Mouse (Mus musculus) heart, postnatal 0 days (tissue): ENCODE data around the gene Nomo1. TPM values are rescaled to one million over a fixed set of nuclear protein-coding genes. Genes with fewer than 3 reads are reported as not detected.

Source experiments
- ATAC-seq: fragments of 200-750 bp; cut with Nextera tagmentation; 2 replicates; pipeline ENCODE4 v1.8.0; 2017; ENCODE audit warnings: low read depth, moderate number of reproducible peaks, moderate library complexity; ENCODE audit not compliant: insufficient read depth
- DNase-seq: peaks from one replicate; pipeline ENCODE4 v3.0.0-alpha.2; 2016; ENCODE audit warnings: low spot score
- H3K27ac ChIP-seq: fragments of 300-500 bp; sonication (generic); 2 replicates; pipeline ENCODE4 v1.5.1; 2014; ENCODE audit warnings: low read depth, mild to moderate bottlenecking
- H3K27me3 ChIP-seq: fragments of 300-500 bp; sonication (generic); 2 replicates; pipeline ENCODE4 v1.6.1; 2014; ENCODE audit warnings: low read length, mixed read lengths; ENCODE audit not compliant: control insufficient read depth, insufficient read depth
- H3K36me3 ChIP-seq: fragments of 300-500 bp; sonication (generic); replicated peaks from 2 replicates; pipeline ENCODE4 v1.6.1; 2014; ENCODE audit warnings: low read length, mixed read lengths; ENCODE audit not compliant: control insufficient read depth, insufficient read depth
- H3K4me1 ChIP-seq: fragments of 300-500 bp; sonication (generic); 2 replicates; pipeline ENCODE4 v1.6.1; 2014; ENCODE audit warnings: antibody characterized with exemption; ENCODE audit not compliant: control insufficient read depth, insufficient read depth
- H3K4me2 ChIP-seq: fragments of 300-500 bp; sonication (generic); 2 replicates; pipeline ENCODE4 v1.6.1; 2014; ENCODE audit warnings: low read depth, mild to moderate bottlenecking, low read length, moderate library complexity
- H3K4me3 ChIP-seq: fragments of 300-500 bp; sonication (generic); 2 replicates; pipeline ENCODE4 v1.5.1; 2014; ENCODE audit warnings: low read depth, low read length
- H3K9ac ChIP-seq: fragments of 300-500 bp; sonication (generic); replicated peaks from 2 replicates; pipeline ENCODE4 v1.6.1; 2014; ENCODE audit warnings: low read depth, low read length, mixed read lengths
- H3K9me3 ChIP-seq: fragments of 300-500 bp; sonication (generic); replicated peaks from 2 replicates; pipeline ENCODE4 v1.6.1; 2016; ENCODE audit warnings: low read length; ENCODE audit not compliant: control insufficient read depth
- CTCF ChIP-seq: IDR thresholded peaks from 2 replicates; pipeline ENCODE4 v1.5.1; 2016; ENCODE audit warnings: antibody characterized with exemption, control low read depth, low read depth
- EP300 ChIP-seq: IDR thresholded peaks from 2 replicates; pipeline ENCODE4 v1.6.1; 2016; ENCODE audit warnings: antibody characterized with exemption, low read depth
- WGBS: fragments of 180-500 bp; shearing (Covaris S2); extraction: QIAGEN DNeasy Blood & Tissue Kit; methylation state at CpG from one replicate; pipeline ENCODE4 v1.1.7; 2014; 5-methylcytosine and 5-hydroxymethylcytosine counted together
- polyA plus RNA-seq: library from polyadenylated mRNA; unstranded; fragments of >200 nt; fragmentation: Nextera tagmentation; extraction: Ambion mirVana; gene quantifications from 2 replicates; pipeline ENCODE4 v1.2.1, GENCODE M21; 2015
- total RNA-seq: library from RNA; depleted of rRNA; stranded (reverse); fragments of >200 nt; gene quantifications from 2 replicates; pipeline ENCODE4 v1.2.3, GENCODE M21; 2014; ENCODE audit warnings: low replicate concordance

Gene Nomo1
- total and polyA plus RNA-seq, 2 experiments from 2014 or later = 23.6 to 42.3 TPM

GRCm38 (mm10) chr7:46097319-46097783, 63.9 kb downstream of the Nomo1 start:
- no peaks in the 10 kb centered on the region for H3K27me3 ChIP-seq
- ATAC-seq (no peak), DNase-seq (no peak)
- peak overlapping the region; percentile 97 for H3K27ac ChIP-seq
- H3K4me1 ChIP-seq = 0 out of 2 replicates have a peak, but pooled peaks cover 6% of the 10 kb centered on the region
- H3K4me2 ChIP-seq = peak overlapping the region; percentile 75
- TF ChIP-seq EP300 = no peak
- TF ChIP-seq CTCF = no peak
- H3K4me3 ChIP-seq = peak overlapping the region; percentile 63
- no peaks in the 10 kb centered on the region for H3K36me3 ChIP-seq
- WGBS = 14% methylated on average over 4 of the region's 4 CpGs
- no peaks in the 10 kb centered on the region for H3K9me3 ChIP-seq
- peak overlapping the region; percentile 57 for H3K9ac ChIP-seq

GRCm38 (mm10) chr7:46098221-46098918, 64.9 kb downstream of the Nomo1 start:
- DNase-seq (peak; percentile 85), ATAC-seq (peak; percentile 77)
- Histone ChIP-seq H3K4me3 (peak overlapping the region; percentile 63), H3K9me3 (no peaks in the 10 kb centered on the region), H3K4me1 (peaks cover 10% of the 10 kb centered on the region), H3K9ac (peak overlapping the region; percentile 57), H3K27ac (peak overlapping the region; percentile 97), H3K4me2 (peak overlapping the region; percentile 75), H3K27me3 (no peaks in the 10 kb centered on the region), H3K36me3 (no peaks in the 10 kb centered on the region)
- TF ChIP-seq EP300 (no peak), CTCF (no peak)
- WGBS = 29% methylated on average over 19 of the region's 19 CpGs

- DNase-seq = no peak
- no peak for TF ChIP-seq CTCF
- no peak for TF ChIP-seq EP300
- ATAC-seq = no peak
- Histone ChIP-seq H3K27me3 (no peaks in the 10 kb centered on the region), H3K4me1 (peaks cover 15% of the 10 kb centered on the region), H3K36me3 (no peaks in the 10 kb centered on the region), H3K9ac (peak overlapping the region; percentile 31; the same call in 1 of the 2 replicates), H3K4me2 (peak overlapping the region; percentile 75), H3K9me3 (no peaks in the 10 kb centered on the region), H3K27ac (peak overlapping the region; percentile 97), H3K4me3 (peak overlapping the region; percentile 63)
- WGBS = 65% methylated on average over 19 of the region's 19 CpGs
Observed at GRCm38 (mm10) chr7:46098919-46099286, 65.4 kb downstream of the Nomo1 start.

- no peak for TF ChIP-seq EP300
- no peak for TF ChIP-seq CTCF
- Histone ChIP-seq H3K27me3 (no peaks in the 10 kb centered on the region), H3K27ac (peak overlapping the region; percentile 97), H3K9ac (peak overlapping the region; percentile 80), H3K4me1 (peaks cover 16% of the 10 kb centered on the region), H3K36me3 (no peaks in the 10 kb centered on the region), H3K4me3 (peak overlapping the region; percentile 63), H3K4me2 (peak overlapping the region; percentile 75), H3K9me3 (no peaks in the 10 kb centered on the region)
- WGBS = 47% methylated on average over 13 of the region's 13 CpGs
- DNase-seq = no peak
- ATAC-seq = no peak
Observed at GRCm38 (mm10) chr7:46099682-46100081, 66.2 kb downstream of the Nomo1 start.

GRCm38 (mm10) chr7:46100563-46100962, 67.1 kb downstream of the Nomo1 start, which contains the start of gene Kcnj11:
Gene Kcnj11, minus strand, starts transcription at chr7:46100764.
- Histone ChIP-seq H3K27me3 (no peaks in the 10 kb centered on the region), H3K27ac (peak within 1 kb of the TSS; percentile 97), H3K4me2 (peak within 1 kb of the TSS; percentile 75), H3K9ac (peak within 1 kb of the TSS; percentile 80), H3K9me3 (no peaks in the 10 kb centered on the region), H3K36me3 (no peaks in the 10 kb centered on the region), H3K4me3 (peak within 1 kb of the TSS; percentile 63), H3K4me1 (peaks cover 16% of the 10 kb centered on the region)
- WGBS = 0% methylated on average over 33 of the region's 34 CpGs
- DNase-seq (peak; percentile 82), ATAC-seq (peak; percentile 74)
- 0 out of 2 replicates have a peak, but pooled peaks have one; percentile 33 for TF ChIP-seq EP300
- TF ChIP-seq CTCF = peak; percentile 74
